Mouse (Mus musculus) B cell, adult 2 months (primary cell): ENCODE results near the gene E430018J23Rik.
"Not testable (repeated sequence)": the region's sequence is repeated elsewhere in the genome, so short reads cannot be mapped to it uniquely, and the experiment has no call there.

Experiments
- DNase-seq, 2 experiments: peaks; one replicate each; pipeline ENCODE4 v3.0.0; 2022

Gene E430018J23Rik

DNA sequence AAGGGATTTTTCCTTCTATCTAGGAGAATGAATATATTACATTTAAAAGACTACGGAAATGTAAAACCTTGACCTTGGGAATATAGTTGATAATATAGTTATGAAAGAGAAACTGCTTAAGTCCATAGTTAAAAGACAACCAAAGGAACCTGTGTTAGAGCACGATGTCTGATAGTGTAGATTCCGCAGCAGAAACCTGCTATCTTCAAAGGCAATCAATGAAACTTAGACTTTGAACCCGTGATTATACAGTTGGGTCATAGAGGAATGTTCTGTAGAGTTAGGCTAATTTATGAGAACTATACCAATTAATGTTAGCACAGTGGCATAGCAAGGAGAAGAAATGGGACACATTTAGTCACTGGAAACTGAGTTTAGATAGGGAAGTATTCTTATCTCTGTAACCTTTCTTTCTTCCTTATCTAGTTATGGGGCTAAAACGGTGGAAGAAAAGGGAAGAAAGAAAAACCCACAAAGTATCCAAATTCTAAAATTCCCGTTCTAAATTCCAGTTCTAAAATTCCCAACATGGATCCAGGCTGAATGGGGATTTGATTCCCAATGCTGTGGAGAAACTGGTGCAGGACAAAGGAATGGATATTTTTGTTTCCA, 15.0 kb downstream of the E430018J23Rik start:
- no peak for DNase-seq

DNA sequence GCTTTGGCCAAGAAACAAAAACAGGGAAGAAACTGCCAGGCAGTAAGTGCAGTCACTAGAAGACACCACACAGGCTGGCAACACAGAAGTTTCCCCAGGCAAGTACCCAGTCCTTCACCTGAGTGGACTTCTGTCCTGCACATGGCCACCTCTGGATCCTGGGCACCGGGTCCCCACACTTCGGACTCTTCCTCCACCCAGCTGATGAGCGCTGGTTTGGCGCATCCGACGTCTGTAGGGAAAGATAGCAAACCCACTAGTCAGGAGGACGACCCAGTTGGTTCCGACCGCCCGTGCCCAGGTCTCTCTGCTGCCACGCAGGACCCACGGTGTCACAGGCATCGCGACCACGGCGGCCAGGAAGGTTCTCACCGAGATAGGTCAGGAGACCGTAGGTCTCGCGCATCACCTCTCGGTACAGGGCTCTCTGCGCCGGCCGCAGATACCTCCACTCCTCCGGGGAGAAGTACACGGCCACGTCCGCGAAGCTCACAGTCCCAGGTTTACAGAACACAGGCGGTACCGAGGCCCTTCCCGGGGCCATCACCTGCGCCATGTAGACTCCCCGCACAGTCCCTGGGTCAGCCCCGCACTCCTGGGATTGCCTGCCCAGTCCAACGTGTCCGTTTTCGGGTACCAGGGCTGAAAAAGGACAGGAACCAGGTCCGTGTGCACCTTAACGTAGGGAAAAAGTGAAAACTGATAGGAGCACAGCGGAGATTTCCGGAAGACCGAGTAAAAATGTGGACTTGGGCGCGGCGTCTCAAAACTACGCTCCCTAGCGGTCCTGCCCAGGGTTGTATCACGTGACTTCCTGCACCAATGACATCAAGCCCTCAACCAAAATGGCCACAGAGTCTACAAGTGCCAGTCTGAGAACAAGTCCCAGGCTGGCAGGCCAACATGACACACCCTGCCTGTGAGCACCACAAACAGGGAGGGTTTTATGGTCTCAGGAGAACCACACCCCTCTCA, 17.9 kb downstream of the E430018J23Rik start, which contains the start of gene Zfp747:
Zfp747 (minus strand) TSS at position 780 of the 975 bp plus-strand sequence.
- peak; percentile 84 to 87 for DNase-seq

DNA sequence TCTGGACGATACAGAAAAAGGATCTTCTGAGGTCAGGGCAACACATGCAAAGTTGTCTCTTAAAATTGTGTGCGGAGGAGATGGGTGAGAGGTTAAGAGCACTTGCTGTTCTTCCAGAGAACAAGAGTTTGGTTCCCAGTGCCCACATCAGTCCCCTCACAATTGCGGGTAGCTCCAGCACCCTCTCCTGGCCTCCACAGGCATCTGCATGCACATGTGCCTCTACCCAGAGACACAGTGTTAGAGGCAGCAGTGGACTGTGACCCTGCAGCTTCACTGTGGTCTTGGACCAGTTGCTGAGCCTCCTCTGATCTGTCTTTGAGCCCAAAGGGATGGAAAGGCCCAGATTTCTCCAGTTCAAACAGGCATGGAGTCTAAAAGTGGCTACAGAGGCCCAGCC, 21.6 kb downstream of the E430018J23Rik start:
- peak in 1 of 2 experiments; percentile 7 for DNase-seq

DNA sequence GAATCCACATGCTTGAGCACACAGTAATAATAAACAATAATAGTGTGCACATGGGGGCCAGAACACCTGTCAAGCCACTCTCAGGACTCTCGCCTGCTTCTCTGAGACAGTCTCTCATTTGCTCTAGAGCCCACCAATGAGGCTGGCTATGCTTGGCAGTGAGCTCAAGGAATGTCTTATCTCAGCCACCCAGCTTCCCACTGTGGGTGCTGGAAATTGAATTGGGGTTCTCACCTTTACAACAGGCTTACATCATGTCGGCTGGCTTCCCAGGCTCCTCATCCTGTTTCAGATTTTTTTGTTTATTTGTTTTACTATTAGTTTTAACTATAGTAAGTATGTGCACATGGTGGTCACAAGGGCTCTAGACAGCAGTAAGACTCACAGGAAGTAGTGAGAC, 22.2 kb downstream of the E430018J23Rik start:
- DNase-seq, result no peak

DNA sequence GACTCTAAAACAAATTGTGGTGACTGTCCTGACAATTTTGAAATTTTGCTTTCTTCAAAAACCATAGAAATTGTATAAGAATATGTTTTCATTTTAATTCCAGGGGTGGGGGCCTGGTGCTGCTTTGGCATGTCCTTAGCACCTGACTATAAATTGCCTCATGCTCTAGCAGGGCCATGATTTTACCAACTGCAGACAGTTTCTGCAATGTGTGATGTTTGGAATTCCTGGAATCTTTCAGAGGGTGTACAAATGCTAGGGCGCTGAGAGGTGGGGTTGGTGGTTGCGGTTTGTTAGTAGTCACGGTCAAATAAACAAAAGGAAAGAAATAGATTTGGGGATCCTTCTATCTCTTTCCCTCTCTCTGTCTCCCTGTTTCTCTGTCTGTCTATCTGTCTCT, 27.2 kb downstream of the E430018J23Rik start:
- DNase-seq, result no peak

DNA sequence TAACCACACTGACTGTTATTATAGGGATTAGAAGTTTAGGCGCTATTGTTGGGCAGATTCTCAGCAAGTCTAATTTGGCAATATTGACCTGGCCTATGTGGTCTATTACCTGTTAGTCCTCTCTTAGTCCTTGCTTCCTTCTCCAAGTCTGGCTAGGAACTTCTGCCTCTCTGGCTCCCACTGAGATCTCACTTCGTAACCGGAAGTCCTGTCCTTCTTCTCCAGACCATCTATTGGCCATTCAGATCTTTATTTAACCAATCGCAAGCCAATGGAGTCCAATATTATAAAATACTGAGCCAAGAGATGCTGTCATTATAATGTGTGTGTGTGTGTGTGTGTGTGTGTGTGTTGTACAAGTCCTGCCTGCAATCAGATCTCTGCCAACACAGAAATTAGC, 29.3 kb downstream of the E430018J23Rik start:
- no peak for DNase-seq

DNA sequence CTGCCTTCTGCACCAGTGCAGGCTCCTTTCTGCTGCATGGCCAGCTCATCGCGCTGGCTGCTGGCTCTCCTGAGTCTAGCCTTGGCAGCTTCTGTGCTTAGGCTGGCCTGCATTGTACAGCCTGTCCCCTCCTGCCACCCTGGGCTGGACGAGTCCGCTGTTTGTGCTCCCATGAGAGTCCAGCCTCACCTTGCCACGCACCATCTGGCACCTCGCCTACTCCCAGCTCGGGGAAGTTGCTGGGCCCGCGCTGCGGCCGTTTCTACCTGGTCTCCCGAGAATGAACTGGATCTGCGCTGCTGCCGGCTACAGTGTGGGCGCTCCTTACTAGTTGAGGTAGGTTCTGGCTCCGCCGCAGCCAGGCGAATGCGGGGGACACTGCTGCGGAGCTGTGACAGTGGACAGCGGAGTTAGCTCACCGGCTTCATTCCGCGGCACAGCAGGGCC, 29.9 kb downstream of the E430018J23Rik start:
- no peak for DNase-seq

DNA sequence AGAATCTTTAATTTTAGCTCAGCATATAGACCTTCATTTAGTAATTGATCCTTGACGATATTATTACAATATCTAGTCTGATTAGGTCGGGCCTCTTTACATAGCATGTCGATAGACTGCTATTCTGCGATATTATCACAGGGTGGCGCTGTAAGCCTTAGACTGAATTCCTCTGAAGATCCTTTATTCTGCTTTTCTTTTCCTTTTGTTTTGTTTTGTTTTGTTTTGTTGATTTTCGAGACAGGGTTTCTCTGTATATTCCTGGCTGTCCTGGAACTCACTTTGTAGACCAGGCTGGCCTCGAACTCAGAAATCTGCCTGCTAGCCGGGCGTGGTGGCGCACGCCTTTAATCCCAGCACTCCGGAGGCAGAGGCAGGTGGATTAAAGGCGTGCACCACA, 31.0 kb downstream of the E430018J23Rik start:
- DNase-seq, result peak; percentile 60 to 63

DNA sequence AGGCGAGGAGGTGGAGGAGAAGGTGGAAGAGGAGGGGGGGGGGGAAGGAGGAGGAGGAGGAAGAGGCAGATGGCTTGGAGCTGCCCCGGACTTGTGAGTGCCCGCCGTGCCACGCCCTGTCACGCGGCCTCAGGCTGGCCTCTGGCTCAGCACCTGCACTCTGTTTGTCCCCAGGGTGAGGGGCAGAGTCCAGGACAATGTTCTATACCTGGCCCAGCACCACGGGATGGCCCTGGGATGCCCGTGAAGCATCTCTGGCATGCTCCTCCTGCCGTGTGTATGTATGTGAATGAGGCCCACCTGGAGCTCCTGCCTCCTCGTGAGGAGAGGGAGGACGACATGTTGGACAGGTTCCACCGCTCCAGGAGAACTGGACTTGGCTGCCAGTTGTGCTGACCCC, 32.0 kb downstream of the E430018J23Rik start:
- no peak for DNase-seq

DNA sequence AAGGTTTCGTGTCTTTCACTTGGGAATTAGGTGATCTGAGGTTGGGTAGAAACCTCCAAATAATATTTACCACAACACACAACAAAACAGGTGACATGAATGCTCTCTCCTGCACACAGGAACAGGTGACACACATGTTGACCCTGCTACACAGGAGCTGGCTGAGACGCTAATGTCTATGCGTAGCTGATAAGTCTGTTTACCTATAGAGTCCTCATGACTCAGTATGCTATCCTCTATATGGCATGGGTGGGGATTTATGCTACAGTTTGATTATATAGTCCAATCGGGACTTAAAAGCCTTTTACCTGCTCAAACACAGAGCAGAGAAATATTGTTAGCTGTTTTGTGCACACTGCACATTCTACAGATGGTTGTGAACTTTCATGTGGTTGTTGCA, 33.2 kb downstream of the E430018J23Rik start:
- no peak for DNase-seq

DNA sequence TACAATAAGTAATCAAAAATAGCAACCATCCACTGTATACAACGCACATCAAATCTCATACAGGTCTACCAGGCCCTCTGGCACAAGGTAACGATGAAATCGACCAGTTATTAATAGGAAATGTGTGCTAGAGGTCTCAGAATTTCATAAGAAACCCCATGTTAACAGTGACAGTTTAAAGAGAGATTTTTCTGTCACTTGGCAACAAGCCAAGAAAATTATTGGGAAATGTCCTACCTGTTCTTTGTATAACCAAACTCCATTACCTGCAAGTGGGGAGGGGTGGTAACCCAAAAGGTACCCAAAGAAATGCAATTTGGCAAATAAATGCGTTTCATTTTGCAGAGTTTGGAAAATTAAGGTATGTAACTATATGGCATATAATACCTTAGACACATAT, 35.0 kb downstream of the E430018J23Rik start:
- no peak for DNase-seq

DNA sequence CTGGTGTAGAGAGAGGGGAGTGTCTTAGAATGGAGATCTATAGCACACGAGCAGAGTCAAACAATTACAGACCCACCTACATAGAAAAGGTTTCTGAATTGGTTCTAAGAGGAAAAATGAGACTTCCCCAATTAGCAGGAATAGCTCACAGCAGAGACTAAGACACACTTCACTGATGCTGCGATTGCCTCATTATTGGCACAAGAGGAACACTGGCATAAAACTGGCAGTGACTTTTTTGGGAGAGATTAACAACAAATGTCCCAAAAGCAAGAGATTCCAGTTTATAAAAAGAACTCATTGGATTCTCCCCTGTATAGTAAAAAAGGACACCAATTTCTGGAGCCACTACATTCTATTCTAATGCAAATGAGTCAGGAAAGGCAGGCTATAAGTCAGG, 35.6 kb downstream of the E430018J23Rik start:
- no peak for DNase-seq

DNA sequence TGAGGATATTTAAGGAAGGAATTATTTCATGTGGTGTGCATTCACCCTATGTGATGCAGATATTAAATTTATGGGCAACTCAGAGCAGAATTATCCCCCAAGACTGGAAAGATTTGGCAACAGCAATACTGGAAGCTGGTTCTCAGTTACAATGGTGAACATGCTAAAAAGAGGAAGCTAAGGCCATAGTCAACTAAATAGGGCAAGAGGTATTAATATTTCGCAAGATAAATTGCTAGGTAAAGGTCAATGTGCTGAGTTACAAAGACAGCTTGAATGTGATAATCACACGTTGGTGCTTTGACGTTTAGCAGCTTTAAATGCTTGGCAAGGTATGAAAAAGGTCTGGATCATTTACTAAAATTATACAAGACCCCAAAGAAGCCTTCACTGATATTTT, 37.6 kb downstream of the E430018J23Rik start:
- no peak for DNase-seq

DNA sequence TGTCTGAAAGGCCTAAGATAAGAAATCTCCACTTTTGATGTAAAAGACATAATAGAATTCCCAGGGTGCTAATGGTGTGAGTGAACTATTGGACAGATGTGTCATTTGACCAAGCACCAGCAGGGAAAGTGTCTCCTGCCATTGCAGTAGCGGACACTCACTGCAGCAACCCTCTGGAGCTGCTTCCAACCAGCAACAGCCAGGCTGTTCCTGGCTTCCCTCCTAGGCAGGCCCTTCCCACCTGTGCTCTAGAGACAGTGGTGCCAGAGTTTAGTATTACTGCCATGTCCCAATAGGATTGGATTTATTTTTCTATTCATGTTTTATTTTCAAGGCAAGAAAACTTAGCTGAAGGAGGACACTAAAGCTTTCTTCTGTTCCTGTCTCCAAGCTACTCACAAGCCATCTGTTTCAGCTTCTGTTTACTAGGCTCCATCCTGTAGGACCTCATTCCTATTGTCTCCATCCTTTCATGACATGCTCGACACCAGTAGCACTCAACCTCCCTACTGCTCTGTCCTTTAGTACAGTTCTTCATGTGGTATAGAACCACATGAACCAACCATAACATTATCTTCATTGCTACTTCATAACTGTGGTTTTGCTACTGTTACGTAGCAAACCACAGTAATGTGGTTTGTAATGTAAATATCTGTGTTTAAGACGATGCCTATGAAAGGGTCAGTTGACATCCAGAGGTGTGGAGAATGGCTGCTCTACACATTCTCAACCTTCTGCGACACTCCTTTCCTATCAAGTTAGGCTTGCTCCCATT, 42.0 kb downstream of the E430018J23Rik start:
- no peak for DNase-seq

DNA sequence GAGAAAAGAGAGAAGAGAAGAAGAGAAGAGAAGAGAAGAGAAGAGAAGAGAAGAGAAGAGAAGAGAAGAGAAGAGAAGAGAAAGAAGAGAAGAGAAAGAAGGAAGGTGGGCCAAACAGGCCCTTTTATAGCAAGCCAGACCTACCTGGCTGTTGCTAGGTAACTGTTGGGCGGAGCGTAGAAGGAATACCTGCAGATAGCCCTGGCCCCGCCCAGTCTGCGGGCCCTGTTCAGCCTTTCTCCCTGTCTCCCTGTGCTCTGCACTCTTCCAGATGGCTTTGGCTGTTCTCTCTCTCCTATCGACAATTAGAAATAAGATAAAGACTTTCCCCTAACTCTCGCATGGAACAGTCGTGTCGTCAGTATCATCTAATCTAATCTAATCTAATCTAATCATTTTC, 46.8 kb downstream of the E430018J23Rik start:
- no peak for DNase-seq

DNA sequence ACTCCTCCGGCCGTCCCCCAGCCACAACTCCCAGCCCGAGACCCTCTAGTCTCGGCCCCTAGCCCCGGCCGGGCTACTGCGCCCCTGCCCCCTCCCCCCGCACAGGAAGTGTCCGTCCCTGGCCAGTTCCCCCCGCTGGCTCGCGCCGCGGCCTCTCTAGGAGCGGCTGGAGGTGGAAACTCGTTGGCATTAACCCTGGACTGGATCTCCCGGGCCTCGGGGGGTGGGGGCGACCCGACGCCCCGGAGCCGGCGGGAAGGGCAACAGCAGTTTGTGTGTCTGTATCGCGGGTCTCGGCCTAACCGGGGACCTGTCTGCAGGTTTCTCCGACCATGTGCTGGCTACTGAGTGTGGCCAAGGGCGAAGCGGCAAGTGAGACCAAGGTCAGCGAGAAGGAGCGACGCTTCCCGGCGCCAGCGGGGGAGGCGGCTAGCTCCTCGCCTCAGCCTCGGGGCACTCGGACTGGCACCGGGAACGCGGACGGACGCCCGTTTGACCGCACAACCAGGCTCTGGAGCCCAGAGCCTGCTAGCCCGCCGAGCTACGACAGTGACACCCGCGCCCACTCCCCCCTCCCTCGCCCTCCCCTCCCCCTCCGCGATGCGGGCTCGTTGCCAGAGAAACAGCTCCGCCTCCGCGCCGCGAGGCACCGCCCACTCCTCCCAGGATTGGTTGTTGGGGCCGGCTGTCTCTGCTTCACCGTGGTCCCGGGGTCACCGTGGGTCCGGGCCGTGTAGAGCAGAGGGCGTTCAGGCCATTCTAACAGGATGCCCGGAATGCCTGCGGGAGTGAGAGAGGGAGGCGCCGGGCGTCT, 47.7 kb downstream of the E430018J23Rik start, which contains the start of gene Zfp768:
Zfp768 (minus strand) TSS at position 78 of the 814 bp plus-strand sequence.
- DNase-seq, result peak; percentile 92

DNA sequence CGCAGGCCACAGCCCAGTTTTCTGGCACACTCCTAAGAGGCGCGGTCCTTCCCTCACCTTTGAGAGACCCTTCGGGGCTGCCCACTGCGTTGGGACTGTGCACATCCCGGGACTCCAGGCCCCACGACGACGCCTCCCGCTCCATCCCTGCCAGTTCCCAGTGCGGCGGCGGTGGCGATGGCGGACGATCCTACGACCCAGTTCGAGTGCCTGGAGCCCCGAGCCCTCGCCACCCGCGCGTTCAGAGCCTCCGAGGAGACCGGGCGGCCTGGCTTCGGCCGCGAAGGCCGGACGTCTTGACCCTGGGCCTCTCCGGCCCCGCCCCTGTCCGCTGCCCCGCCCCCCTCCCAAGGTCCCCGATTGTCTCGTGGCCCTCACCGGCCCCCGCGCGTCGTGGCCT, 48.3 kb downstream of the E430018J23Rik start:
- DNase-seq, result no peak

DNA sequence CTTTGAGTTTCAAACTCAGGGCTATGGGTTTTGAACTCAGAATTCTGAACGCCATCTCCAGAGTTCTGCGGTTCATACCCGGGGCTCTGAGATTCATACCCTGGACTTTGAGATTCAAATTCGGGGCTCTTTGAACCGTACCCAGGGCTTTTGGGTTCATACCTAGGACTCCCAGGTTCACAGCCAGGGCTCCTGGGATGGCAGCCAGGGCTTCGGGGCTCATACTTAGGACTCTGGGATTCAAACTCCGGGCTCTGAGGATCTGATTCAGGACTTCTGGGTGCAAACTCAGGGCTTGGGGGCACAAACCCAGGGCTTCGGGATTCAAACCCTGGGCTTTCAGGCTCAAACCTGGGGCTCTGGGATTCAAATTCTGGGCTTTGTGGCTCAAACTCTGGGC, 49.1 kb downstream of the E430018J23Rik start:
- DNase-seq, result no peak

DNA sequence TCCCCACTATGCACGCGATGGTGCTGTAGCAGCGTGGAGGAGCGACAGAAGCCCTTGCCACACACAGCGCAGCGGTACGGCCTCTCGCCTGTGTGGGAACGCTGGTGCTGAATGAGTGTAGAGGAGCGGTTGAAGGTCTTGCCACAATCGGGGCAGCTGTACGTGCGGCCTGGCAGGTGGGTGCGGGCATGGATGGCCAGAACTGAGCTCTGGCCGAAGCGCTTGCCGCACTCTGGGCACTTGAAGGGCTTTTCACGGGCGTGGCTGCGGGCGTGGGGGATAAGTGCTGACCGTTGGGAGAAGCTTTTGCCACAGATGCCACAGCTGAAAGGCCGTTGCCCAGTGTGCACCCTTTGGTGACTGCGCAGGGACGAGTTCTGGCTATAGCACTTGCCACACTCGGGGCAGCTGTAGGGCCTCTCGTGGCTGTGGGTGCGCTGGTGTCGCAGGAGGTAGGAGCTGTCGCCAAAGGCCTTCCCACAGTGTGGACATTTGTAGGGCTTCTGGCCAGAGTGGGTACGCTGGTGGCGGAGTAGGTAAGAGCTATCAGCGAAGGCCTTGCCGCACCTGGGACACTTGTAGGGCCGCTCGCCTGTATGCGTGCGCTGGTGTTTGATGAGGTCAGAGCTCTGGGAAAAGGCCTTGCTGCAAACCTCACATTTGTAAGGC, 49.9 kb downstream of the E430018J23Rik start:
- DNase-seq, result no peak

DNA sequence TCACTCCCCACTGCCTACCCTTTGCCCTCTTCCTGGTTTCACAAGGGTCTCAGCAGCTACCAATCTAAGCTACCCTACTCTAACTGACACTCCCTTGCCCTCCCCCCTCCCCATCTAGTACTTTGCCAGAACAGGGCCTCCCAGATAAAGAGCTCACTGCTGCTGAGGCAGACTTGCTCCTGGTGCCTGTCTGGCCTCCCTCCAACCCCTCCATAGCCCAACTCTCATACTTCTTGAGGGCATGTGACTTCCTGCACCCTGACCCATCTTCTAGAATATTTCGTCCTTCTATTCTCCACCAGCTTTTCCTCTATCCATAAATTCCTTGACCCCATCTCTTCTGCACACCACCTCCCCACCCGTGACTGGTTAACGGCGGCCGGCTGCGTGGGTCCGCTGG, 50.5 kb downstream of the E430018J23Rik start:
- no peak for DNase-seq

DNA sequence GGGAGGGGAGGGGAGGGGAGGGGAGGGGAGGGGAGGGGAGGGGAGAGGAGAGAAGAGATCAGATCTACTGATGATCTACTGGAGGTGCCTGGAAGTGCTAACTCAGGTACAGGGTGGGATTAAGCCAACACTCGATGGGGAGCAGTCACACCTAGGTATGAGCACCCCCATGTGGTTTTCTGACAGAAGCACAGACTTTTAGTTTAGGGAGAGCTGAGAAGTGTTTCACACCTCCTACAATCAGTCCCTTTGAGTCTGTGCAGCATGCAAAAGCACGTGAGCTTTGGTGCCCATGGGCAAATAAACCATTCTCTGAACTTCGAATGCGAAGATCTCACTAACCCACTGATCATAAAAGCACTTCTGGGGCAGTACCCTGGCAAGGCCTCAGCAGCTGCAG, 51.1 kb downstream of the E430018J23Rik start:
- peak; percentile 27 to 38 for DNase-seq

DNA sequence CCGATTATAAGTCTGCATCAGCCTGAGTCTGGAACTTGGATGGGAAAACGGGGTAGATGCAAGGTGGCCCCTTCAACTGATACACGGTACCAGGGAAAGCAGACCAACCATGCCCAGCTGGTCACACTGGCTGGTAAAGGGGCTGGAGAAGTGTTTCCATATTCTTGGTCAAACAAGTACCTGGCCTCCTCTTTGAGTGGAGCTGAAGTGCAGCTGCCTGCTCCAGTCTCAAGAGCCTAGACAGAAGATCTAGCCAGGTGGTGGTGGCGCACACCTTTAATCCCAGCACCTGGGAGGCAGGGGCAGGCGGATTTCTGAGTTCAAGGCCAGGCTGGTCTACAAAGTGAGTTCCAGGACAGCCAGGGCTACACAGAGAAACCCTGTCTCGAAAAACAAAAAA, 51.6 kb downstream of the E430018J23Rik start:
- DNase-seq, result not testable (repeated sequence)
